Mouse (Mus musculus): ENCODE data around the gene Tbkbp1. TPM values are rescaled to one million over a fixed set of nuclear protein-coding genes. Genes with fewer than 3 reads are reported as not detected.
A peak's percentile ranks its signal among the peaks of the same experiment; 100 is the strongest.

Gene Tbkbp1
- total RNA-seq, 2 experiments from 2014 or later, result 46.4 to 49.4 TPM

DNA sequence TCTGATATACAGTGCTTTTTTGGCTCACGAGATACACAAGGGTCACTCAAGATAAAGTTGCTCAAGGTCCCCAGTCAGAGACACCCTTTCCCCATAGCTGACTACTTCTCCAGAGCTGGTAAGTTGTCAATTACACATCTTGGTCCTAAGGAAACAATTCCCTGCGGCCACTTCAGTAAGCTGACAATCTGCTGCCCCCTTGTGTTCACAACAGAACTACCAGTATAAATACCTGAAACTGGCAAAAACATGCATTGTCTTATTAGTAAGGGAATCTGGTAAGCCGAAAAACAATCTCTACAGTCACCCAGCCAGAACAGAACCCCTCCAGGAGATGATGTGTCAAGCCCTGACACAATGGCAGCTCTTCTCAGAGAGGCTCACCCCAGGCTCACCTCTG lies 25.6 kb upstream of the Tbkbp1 start:
- DNase-seq (ENCODE audit: low spot score in 2 of 2), result peak; percentile 51 to 71
- intact Hi-C loops (cut with DNase I), result no loop called here

GRCm38 (mm10) chr11:97175499-97175898 lies 24.2 kb upstream of the Tbkbp1 start:
- peak in 1 of 2 experiments; percentile 27 for DNase-seq (ENCODE audit: low spot score in 2 of 2)
- intact Hi-C loops (cut with DNase I), result no loop called here

- intact Hi-C loops (cut with DNase I), result no loop called here
- DNase-seq (ENCODE audit: low spot score in 2 of 2), result no peak
These were observed 9.0 kb upstream of the Tbkbp1 start for GRCm38 (mm10) chr11:97160341-97160740.

DNA sequence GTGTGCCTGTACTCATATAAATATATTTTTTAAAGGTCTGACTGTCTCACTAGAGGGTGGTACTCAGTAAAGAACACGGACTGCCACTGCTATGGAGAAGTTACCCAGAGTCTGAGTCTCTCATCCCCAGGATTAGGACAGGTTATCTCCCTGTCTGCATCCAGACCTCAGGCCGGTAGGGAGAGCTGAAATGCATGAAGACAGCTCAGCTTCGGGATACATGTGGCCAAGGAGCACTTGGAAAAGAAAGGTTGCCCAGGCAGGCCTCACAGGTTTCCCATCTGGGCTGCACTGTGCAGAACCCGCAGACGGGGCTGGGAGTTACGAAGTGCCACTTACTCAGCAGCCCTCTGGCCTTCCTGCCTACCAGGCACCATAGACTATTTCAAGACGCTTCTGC lies 5.7 kb upstream of the Tbkbp1 start:
- no peak for DNase-seq (ENCODE audit: low spot score in 2 of 2)
- intact Hi-C loops (cut with DNase I), result no loop called here

DNA sequence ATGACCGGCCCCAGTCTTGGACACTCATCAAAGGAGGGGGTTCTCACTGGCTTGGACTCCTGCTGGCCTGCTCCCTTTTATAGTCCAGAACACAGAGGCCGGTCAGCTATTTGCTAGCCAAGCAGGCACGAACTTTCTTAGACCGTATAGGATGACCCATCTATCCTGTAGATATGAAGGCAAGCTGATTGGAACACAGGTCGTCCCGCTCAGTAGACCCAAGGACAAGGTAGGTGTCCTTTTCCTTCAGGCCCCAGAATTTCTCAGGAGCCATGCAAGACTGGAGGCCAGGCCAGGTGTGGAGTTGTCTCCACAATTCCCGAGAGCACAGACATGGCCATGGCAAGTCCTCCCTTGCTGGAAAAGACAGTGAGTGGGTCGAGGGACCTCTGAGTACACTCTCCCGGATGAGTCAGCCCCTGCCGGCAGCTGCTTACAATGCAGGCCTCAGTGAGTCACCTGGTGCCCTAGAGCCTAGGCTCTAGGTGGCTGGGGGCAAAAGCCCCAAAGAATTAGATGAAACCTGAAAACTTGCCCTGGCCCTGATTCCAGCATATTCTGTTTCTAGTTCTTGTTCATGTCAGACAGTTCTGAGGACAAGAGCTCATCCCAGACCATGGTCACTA lies 1.5 kb upstream of the Tbkbp1 start:
- no peak for DNase-seq (ENCODE audit: low spot score in 2 of 2)
- intact Hi-C loops (cut with DNase I), result loop anchor here (5.0 kb wide), 1 partner anchor 170 kb away; the partner anchor contains the start of gene Sp2

DNA sequence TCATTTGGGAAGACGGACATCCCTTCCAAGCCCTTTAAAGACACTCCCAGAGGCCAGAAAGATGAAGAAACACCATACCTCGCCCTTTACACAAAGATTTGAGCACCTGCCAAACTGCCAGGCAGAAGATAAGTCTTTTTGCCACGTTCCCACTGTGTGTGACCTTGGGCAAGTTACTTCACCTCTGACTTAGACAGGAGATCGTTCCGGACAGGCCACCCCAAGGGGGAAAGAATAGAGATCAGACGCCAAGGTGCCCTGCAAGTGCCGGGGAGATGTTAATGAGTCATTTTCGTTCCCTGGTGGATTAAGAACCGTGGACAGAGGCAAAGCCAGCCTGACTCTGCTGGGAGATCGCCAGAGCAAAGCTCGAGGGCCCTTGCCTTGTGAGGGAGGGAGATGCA lies 730 bp upstream of the Tbkbp1 start:
- intact Hi-C loops (cut with DNase I), result loop anchor here (5.0 kb wide), 1 partner anchor 170 kb away; the partner anchor contains the start of gene Sp2
- DNase-seq (ENCODE audit: low spot score in 2 of 2), result no peak

GRCm38 (mm10) chr11:97150411-97151330 lies 624 bp downstream of the Tbkbp1 start:
- intact Hi-C loops (cut with DNase I), result loop anchor here (5.0 kb wide), 1 partner anchor 168 kb away; the partner anchor contains the start of gene Sp2
- DNase-seq (ENCODE audit: low spot score in 2 of 2), result peak; percentile 67 to 79

GRCm38 (mm10) chr11:97149995-97150410 lies 1.3 kb downstream of the Tbkbp1 start:
- DNase-seq (ENCODE audit: low spot score in 2 of 2), result peak in 1 of 2 experiments; percentile 66
- intact Hi-C loops (cut with DNase I), result loop anchor here (5.0 kb wide), 1 partner anchor 168 kb away; the partner anchor contains the start of gene Sp2

DNA sequence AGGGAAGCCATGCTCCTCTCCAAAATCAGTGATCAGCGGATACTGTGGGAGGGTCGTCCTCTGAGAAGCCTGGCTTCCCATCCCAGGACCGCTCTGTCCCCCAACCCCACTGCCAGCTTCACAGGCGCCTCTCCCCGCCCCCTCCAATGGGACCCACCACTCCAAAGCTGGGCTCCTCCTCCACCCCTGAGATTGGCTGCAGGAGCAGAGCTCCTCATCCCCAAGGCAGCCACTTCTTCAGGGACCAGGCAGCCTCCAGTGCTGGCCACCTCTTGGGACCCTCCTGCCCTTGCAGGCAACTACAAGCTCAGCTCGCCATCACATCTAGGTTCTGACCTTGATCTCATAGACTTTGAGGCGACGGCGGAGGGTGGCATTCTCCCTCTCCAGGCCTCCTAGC lies 2.3 kb downstream of the Tbkbp1 start:
- intact Hi-C loops (cut with DNase I), result no loop called here
- DNase-seq (ENCODE audit: low spot score in 2 of 2), result no peak

DNA sequence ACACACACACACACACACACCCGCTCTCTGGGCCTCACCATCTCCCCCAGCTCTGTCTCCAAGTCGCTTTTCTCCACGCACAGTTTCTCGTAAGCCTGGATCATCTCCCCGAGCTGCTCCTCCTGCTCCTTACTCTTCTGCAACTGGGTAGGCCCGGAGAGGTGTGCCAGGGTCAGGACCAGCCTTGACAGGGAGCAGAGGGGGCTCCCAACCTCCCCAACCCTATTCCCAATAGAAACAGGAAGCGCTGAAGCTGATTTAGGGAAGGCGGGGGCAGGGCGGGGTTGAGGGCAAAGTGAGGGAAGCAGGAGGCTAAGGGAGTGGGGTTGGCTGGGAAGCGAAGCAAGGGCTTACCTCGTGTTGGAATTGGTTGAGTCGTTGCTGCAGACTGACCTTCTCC lies 2.7 kb downstream of the Tbkbp1 start:
- intact Hi-C loops (cut with DNase I), result no loop called here
- no peak for DNase-seq (ENCODE audit: low spot score in 2 of 2)

GRCm38 (mm10) chr11:97147333-97147732 lies 4.0 kb downstream of the Tbkbp1 start:
- DNase-seq (ENCODE audit: low spot score in 2 of 2), result no peak
- intact Hi-C loops (cut with DNase I), result loop anchor here (2.0 kb wide), 1 partner anchor 75 kb away; no protein-coding TSS in a partner anchor

DNA sequence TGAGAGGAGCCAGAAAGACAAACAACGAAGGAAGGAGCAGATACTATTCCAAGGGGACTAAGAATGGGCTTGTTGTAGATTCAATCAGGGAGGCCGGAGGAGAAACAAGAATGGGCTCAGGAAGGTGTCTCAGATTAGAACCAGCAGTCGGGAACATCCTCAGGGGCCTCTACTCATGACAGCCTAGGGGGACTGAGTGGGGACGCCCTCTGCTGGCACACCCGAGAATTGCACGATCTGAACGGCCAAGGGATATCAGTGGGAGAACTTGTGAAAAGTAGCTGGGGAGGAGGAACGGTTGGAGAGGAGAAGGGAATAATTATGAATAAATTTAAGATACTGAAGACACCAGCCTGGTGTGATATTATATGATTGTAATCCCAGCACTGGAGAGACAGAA lies 4.6 kb downstream of the Tbkbp1 start:
- intact Hi-C loops (cut with DNase I), result loop anchor here (2.0 kb wide), 1 partner anchor 74 kb away; no protein-coding TSS in a partner anchor
- peak; percentile 85 to 87 for DNase-seq (ENCODE audit: low spot score in 2 of 2)

GRCm38 (mm10) chr11:97145951-97146350 lies 5.3 kb downstream of the Tbkbp1 start:
- no peak for DNase-seq (ENCODE audit: low spot score in 2 of 2)
- intact Hi-C loops (cut with DNase I), result loop anchor here (2.0 kb wide), 1 partner anchor 73 kb away; no protein-coding TSS in a partner anchor

- no peak for DNase-seq (ENCODE audit: low spot score in 2 of 2)
- intact Hi-C loops (cut with DNase I), result no loop called here
These were observed 6.0 kb downstream of the Tbkbp1 start for GRCm38 (mm10) chr11:97145320-97145719.

DNA sequence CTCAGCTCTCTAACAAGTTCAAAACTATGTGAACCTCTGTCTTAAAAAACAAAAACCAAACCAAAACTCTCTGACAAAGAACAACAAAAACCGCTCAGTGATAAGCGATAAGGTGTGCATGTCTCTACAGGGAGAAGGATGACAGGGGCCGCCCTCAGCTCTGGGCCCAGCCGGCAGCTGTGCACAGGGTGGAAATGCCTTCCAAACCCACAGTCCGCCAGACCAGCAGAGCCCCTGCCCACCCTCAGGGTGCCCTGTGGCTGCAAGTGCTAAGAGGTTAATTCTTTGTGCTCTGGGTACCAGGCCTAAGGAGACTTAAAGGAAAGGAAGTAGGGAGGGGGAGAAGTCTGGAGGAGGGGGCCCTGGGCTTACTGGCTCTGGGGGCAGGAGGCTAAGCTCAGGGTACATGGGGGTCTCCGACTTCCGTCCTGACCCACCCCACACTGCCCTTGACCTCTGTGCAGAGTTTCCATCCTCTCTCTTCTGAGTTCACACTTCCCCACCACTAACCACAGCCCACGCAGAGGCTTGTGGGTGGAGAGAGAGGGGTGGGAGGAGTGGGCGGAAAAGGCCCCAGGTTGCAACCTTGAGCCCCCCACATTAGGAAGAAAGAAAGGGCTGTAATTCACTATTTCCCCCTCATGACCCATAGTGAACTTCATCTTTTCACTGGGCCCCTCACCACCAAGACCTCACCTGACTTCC lies 7.9 kb downstream of the Tbkbp1 start:
- DNase-seq (ENCODE audit: low spot score in 2 of 2), result no peak
- intact Hi-C loops (cut with DNase I), result no loop called here

DNA sequence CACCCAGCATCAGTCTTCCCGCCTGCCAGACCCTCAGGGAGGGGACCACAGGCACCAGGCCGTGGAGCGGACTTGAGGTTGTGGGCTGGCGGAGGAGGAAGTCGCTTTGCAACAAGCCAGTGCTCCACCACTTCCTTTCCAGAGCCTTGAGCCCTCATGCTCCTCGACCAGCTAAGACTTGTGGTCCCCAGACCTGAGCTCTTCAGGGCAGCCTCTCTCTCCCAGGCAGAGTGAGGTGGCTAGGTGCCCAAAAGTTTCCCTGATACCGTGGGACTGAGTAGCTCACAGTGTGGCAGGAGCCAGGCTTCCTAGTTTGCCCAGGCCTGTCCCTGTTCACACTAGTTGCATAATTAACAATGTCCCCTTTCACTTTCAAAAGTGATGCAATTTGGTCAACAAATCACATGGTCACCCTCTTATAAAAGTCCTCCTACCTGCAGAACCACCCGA lies 9.1 kb downstream of the Tbkbp1 start:
- intact Hi-C loops (cut with DNase I), result no loop called here
- DNase-seq (ENCODE audit: low spot score in 2 of 2), result no peak

DNA sequence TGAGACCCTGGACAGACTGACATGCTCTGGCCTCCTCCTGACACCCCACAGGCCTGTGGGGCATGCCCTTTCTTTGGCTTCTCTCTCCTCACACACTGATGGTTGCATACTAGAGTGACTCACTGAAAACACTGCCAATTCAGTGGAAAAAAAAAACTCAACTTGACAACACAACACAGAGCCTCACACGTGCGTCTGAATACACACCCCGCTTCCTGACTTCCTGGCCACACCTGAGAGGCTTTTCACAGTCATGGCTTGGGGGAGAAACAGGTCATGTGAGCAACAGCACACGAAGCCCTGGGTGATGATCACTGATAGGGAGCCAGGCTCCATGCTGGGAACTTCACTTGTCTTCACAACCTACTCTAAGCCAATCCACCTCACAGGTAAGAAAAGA lies 10.5 kb downstream of the Tbkbp1 start:
- intact Hi-C loops (cut with DNase I), result no loop called here
- DNase-seq (ENCODE audit: low spot score in 2 of 2), result no peak

- intact Hi-C loops (cut with DNase I), result no loop called here
- no peak for DNase-seq (ENCODE audit: low spot score in 2 of 2)
These were observed 12.0 kb downstream of the Tbkbp1 start for GRCm38 (mm10) chr11:97139256-97139655.

GRCm38 (mm10) chr11:97138554-97139226 lies 12.6 kb downstream of the Tbkbp1 start:
- intact Hi-C loops (cut with DNase I), result no loop called here
- peak in 1 of 2 experiments; percentile 45 for DNase-seq (ENCODE audit: low spot score in 2 of 2)

Measured in left cerebral cortex, postnatal 14 days (tissue).